Mouse (Mus musculus) frontal cortex, postnatal 10 days (tissue): ENCODE measurements at regions not wholly inside any gene's neighbourhood (a gene's known extent, or its start where the extent isn't known, plus 50 kb on each side); places are given as distances from the start of the nearest gene placed in this dataset.

ENCODE experiments used
- DNase-seq, 2 experiments: peaks; one replicate each; pipeline ENCODE4 v3.0.0; 2022; ENCODE audit warnings: low spot score in 2 of 2, mixed read lengths in 1 of 2

- DNase-seq: no peak
Observed at GRCm38 (mm10) chr12:25299603-25300471, 202.9 kb upstream of the Id2 start.

GRCm38 (mm10) chr12:25298766-25299165 is 201.8 kb upstream of the Id2 start:
- no peak for DNase-seq

- DNase-seq: no peak
Observed at GRCm38 (mm10) chr12:25297960-25298359, 201.0 kb upstream of the Id2 start.

- DNase-seq: no peak
Observed at GRCm38 (mm10) chr12:25296648-25297047, 199.7 kb upstream of the Id2 start.

- no peak for DNase-seq
Observed at GRCm38 (mm10) chr12:25294179-25295025, 197.5 kb upstream of the Id2 start.

- DNase-seq: no peak
Observed at GRCm38 (mm10) chr12:25293470-25294178, 196.7 kb upstream of the Id2 start.

- no peak for DNase-seq
Observed at GRCm38 (mm10) chr12:25289381-25289780, 192.4 kb upstream of the Id2 start.

- DNase-seq: no peak
Observed at GRCm38 (mm10) chr12:25283808-25284207, 186.9 kb upstream of the Id2 start.

GRCm38 (mm10) chr12:25281438-25281837 is 184.5 kb upstream of the Id2 start:
- no peak for DNase-seq

- no peak for DNase-seq
Observed at GRCm38 (mm10) chr12:25273631-25274305, 176.8 kb upstream of the Id2 start.

- no peak for DNase-seq
Observed at GRCm38 (mm10) chr12:25272752-25273125, 175.8 kb upstream of the Id2 start.

GRCm38 (mm10) chr12:25272114-25272751 is 175.3 kb upstream of the Id2 start:
- no peak for DNase-seq

- DNase-seq: no peak
Observed at GRCm38 (mm10) chr12:25269878-25270277, 172.9 kb upstream of the Id2 start.

- no peak for DNase-seq
Observed at GRCm38 (mm10) chr12:25268871-25269850, 172.2 kb upstream of the Id2 start.

GRCm38 (mm10) chr12:25268323-25268722 is 171.4 kb upstream of the Id2 start:
- DNase-seq: no peak

- no peak for DNase-seq
Observed at GRCm38 (mm10) chr12:25267572-25268115, 170.7 kb upstream of the Id2 start.

GRCm38 (mm10) chr12:25266701-25267571 is 170.0 kb upstream of the Id2 start:
- no peak for DNase-seq
